Mouse (Mus musculus): Measurements from ENCODE around the gene Hoxd4.
A peak's percentile ranks its signal among the peaks of the same experiment; 100 is the strongest.

GRCm38 (mm10) chr2:74714881-74715280 is 3.2 kb downstream of the Hoxd4 start:
- TF ChIP-seq CTCF (IDR thresholded peaks at IDR 0.05; ENCODE audit: borderline replicate concordance, insufficient read depth, low read length): no peak
- TF ChIP-seq POLR2A (IDR thresholded peaks at IDR 0.05; ENCODE audit: low read depth, low read length): peak; percentile 62
